Mouse (Mus musculus) forebrain, embryonic 12.5 days (tissue): ENCODE results near the gene S1pr3. TPM values are rescaled to one million over a fixed set of nuclear protein-coding genes. Genes with fewer than 3 reads are reported as not detected.

Experiments
- ATAC-seq: fragments of 200-750 bp; cut with Nextera tagmentation; 2 replicates; pipeline ENCODE4 v1.8.0; 2017; ENCODE audit warnings: moderate TSS enrichment; ENCODE audit not compliant: low FRiP score
- H3K27ac ChIP-seq: fragments of 300-500 bp; sonication (generic); 2 replicates; pipeline ENCODE4 v1.5.1; 2016; ENCODE audit warnings: mild to moderate bottlenecking
- H3K27me3 ChIP-seq: fragments of 300-500 bp; sonication (generic); 2 replicates; pipeline ENCODE4 v1.6.1; 2016; ENCODE audit warnings: mild to moderate bottlenecking
- H3K36me3 ChIP-seq: fragments of 300-500 bp; sonication (generic); replicated peaks from 2 replicates; pipeline ENCODE4 v1.6.1; 2016; ENCODE audit warnings: mild to moderate bottlenecking
- H3K4me1 ChIP-seq: fragments of 300-500 bp; sonication (generic); 2 replicates; pipeline ENCODE4 v1.6.1; 2016
- H3K4me2 ChIP-seq: fragments of 300-500 bp; sonication (generic); 2 replicates; pipeline ENCODE4 v1.6.1; 2016; ENCODE audit warnings: mild to moderate bottlenecking, moderate library complexity
- H3K4me3 ChIP-seq: fragments of 300-500 bp; sonication (generic); replicated peaks from 2 replicates; pipeline ENCODE4 v1.5.1; 2016; ENCODE audit warnings: mild to moderate bottlenecking
- H3K9ac ChIP-seq: fragments of 300-500 bp; sonication (generic); 2 replicates; pipeline ENCODE4 v1.6.1; 2016; ENCODE audit warnings: mild to moderate bottlenecking
- H3K9me3 ChIP-seq: fragments of 300-500 bp; sonication (generic); 2 replicates; pipeline ENCODE4 v1.6.1; 2016
- WGBS: fragments of 180-500 bp; shearing (Covaris S2); methylation state at CpG from one replicate; pipeline ENCODE4 v1.1.7; 2016; 5-methylcytosine and 5-hydroxymethylcytosine counted together
- polyA plus RNA-seq: library from polyadenylated mRNA; unstranded; fragments of >200 nt; fragmentation: Nextera tagmentation; extraction: Ambion mirVana; gene quantifications from 2 replicates; pipeline ENCODE4 v1.2.1, GENCODE M21; 2016

Gene S1pr3
- polyA plus RNA-seq, 1 experiment from 2014 or later = 32.0 TPM

DNA sequence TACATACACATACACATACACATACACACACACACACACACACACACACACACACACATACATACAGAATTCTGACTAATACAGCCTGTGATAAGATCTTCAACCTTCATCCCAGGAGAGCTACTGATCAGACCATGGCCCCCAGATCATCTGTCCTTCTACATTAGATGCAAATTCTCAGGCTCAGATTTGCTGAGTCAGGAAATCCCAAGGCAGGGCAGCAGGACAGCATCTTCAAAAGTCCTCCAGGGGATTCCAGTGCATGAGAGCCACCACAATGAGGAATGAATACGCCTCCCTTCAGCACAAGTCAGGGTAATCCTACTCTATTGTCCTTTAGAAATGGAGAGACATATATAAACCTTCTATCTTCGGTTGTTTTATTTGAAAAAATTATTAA is 23.5 kb upstream of the S1pr3 start:
- Histone ChIP-seq H3K4me1 (peaks cover 6% of the 10 kb centered on the region; the same call in 1 of the 2 replicates), H3K9ac (no peak overlapping the region), H3K4me3 (no peak overlapping the region), H3K9me3 (no peaks in the 10 kb centered on the region), H3K27me3 (no peaks in the 10 kb centered on the region), H3K4me2 (no peak overlapping the region), H3K27ac (no peak overlapping the region), H3K36me3 (no peaks in the 10 kb centered on the region)
- 75% methylated on average over 2 of the region's 2 CpGs for WGBS
- no peak for ATAC-seq

GRCm38 (mm10) chr13:51387908-51388307 is 20.5 kb upstream of the S1pr3 start:
- H3K4me2 ChIP-seq = no peak overlapping the region
- 47% methylated on average over 4 of the region's 4 CpGs for WGBS
- no peaks in the 10 kb centered on the region for H3K27me3 ChIP-seq
- H3K9me3 ChIP-seq = no peaks in the 10 kb centered on the region
- ATAC-seq = no peak
- no peak overlapping the region for H3K27ac ChIP-seq
- H3K9ac ChIP-seq = no peak overlapping the region
- no peaks in the 10 kb centered on the region for H3K36me3 ChIP-seq
- H3K4me1 ChIP-seq = peaks cover 7% of the 10 kb centered on the region; the same call in 1 of the 2 replicates
- no peak overlapping the region for H3K4me3 ChIP-seq

GRCm38 (mm10) chr13:51390398-51390797 is 18.0 kb upstream of the S1pr3 start:
- Histone ChIP-seq H3K4me2 (no peak overlapping the region), H3K36me3 (0 out of 2 replicates have a peak, but pooled peaks cover 4% of the 10 kb centered on the region), H3K4me1 (peaks cover 7% of the 10 kb centered on the region; the same call in 1 of the 2 replicates), H3K4me3 (no peak overlapping the region), H3K9ac (no peak overlapping the region), H3K27ac (no peak overlapping the region), H3K9me3 (peaks cover 6% of the 10 kb centered on the region), H3K27me3 (no peaks in the 10 kb centered on the region)
- 76% methylated on average over 4 of the region's 4 CpGs for WGBS
- no peak for ATAC-seq

DNA sequence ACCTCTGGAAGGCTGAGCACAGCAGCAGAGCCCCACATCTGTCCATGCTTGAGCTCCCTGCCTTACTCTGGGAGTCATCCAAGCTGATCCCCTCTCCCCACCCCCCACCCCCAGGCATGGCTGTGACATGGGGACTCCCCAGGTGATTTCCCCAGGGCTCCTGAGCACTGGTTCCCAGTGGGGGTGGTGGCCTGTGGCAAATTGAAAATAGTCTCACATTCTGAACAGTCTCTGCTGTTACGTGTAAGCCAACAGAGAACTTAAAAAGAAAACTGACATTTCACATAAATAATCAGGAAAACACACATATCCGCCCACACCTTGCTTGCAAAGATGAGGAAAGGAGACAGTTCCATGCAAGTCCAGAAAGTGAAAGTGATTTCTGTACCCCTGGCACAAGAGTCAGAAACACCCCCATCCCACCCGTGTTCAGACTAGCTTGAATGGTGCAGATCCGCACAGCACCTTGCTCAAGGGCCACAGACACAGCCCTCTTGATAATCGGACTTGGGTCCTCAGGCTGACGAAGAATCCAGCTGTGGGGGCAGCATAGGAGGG is 17.0 kb upstream of the S1pr3 start:
- no peak overlapping the region for H3K4me3 ChIP-seq
- no peak for ATAC-seq
- no peak overlapping the region for H3K9ac ChIP-seq
- H3K4me2 ChIP-seq = no peak overlapping the region
- no peak overlapping the region for H3K27ac ChIP-seq
- WGBS = 92% methylated on average over 6 of the region's 6 CpGs
- peaks cover 7% of the 10 kb centered on the region; the same call in 1 of the 2 replicates for H3K4me1 ChIP-seq
- H3K27me3 ChIP-seq = no peaks in the 10 kb centered on the region
- peaks cover 7% of the 10 kb centered on the region for H3K9me3 ChIP-seq
- 0 out of 2 replicates have a peak, but pooled peaks cover 5% of the 10 kb centered on the region for H3K36me3 ChIP-seq

DNA sequence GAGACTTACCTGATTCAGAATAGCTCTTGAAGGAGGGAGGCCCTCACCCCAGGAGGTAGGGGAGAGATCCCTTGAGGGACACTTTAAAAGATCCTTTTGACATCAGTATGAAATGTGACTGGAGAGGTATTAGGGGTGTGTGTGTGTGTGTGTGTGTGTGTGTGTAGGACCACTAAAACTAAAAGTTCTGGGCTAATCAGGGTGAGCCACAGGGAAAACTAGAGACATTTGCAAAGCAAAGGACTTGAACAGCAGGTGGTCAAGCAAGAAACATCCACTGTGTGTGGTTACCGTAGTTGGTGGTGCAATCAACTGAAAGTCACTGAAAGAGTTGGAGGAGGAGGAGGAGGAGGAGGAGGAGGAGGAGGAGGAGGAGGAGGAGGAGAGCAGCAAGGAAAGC is 16.2 kb upstream of the S1pr3 start:
- ATAC-seq = no peak

DNA sequence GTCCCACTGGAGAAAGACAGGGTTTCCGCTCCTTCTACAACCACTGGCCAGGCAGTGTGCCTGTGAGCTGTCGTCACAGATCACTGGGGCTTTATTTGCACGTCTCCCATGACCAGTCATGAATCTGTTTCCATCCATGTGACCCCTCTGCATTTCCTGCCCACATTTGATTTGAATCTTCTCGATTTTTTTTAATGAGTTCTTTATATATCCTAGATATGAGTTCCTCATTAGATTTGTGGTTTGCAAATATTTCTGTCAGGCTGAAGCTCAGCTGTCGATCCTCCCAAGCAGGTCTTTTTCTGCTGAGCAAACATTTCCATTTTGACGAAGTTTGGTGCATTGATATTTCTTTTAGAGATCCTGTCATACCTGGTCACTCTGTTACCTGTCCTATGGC is 10.6 kb upstream of the S1pr3 start:
- ATAC-seq = no peak
- H3K27me3 ChIP-seq = no peaks in the 10 kb centered on the region
- peaks cover 7% of the 10 kb centered on the region for H3K9me3 ChIP-seq
- H3K9ac ChIP-seq = no peak overlapping the region
- no peak overlapping the region for H3K4me3 ChIP-seq
- H3K27ac ChIP-seq = no peak overlapping the region
- peaks cover 12% of the 10 kb centered on the region for H3K4me1 ChIP-seq
- 0 out of 2 replicates have a peak, but pooled peaks cover 5% of the 10 kb centered on the region for H3K36me3 ChIP-seq
- 88% methylated on average over 6 of the region's 6 CpGs for WGBS
- H3K4me2 ChIP-seq = no peak overlapping the region

More for the DNA sequence above, 16.2 kb upstream of the S1pr3 start:
- no peak overlapping the region for H3K9ac ChIP-seq
- no peak overlapping the region for H3K4me3 ChIP-seq
- peaks cover 7% of the 10 kb centered on the region; the same call in 1 of the 2 replicates for H3K4me1 ChIP-seq
- H3K4me2 ChIP-seq = no peak overlapping the region
- no peaks in the 10 kb centered on the region for H3K27me3 ChIP-seq
- no CpG with 5 or more reads among the region's 1 CpGs for WGBS
- no peak overlapping the region for H3K27ac ChIP-seq
- H3K9me3 ChIP-seq = peaks cover 7% of the 10 kb centered on the region
- 0 out of 2 replicates have a peak, but pooled peaks cover 5% of the 10 kb centered on the region for H3K36me3 ChIP-seq

DNA sequence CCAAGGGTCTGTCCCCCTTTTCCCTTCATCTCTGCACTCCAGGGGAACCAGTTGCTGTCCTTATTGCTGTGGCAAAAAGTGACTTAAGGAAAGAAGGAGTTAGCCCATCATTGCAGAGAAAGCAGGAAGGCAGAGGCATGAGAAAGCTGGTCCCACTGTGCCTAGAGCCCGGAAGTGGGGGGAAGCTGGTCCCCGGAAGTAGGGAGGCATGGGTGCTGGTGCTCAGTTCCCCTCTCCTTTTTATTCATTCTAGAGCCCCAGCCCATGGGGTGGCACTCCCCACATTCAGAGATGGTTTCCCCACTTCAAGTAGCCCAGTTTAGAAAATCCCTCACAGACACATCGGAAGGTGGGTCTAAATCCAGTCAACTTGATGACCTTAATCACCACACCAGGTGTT is 8.9 kb upstream of the S1pr3 start:
- H3K4me2 ChIP-seq = no peak overlapping the region
- H3K27me3 ChIP-seq = no peaks in the 10 kb centered on the region
- 89% methylated on average over 3 of the region's 3 CpGs for WGBS
- no peak overlapping the region for H3K4me3 ChIP-seq
- no peak overlapping the region for H3K9ac ChIP-seq
- H3K27ac ChIP-seq = no peak overlapping the region
- H3K9me3 ChIP-seq = peaks cover 11% of the 10 kb centered on the region
- H3K36me3 ChIP-seq = peaks cover 5% of the 10 kb centered on the region; the same call in 1 of the 2 replicates
- no peak for ATAC-seq
- peaks cover 12% of the 10 kb centered on the region for H3K4me1 ChIP-seq

DNA sequence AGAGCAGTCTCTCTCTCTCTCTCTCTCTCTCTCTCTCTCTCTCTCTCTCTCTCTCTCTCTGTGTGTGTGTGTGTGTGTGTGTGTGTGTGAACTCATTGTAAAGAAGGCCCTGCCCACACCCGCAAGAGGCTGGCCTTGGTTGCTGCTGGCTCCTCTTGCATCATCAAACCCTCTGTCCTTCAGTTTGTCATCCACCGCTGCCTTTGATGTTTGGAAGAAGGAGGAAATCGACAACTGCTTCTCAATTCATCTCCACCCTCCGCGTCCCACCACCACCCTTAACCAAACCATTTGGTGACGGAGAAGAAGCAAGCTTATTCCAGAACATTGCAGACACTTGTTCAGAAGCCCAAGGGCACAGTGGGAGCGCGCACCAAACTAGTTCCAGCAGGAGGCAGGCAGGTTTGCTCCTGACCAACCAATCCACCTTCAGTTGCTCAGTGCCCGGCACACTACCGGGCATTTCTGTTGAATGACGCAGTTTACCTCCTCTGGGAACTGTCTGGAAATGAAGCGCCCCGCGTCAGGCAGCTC is 8.2 kb upstream of the S1pr3 start:
- Histone ChIP-seq H3K4me2 (peak overlapping the region; percentile 60), H3K4me1 (peaks cover 12% of the 10 kb centered on the region), H3K9me3 (peaks cover 7% of the 10 kb centered on the region), H3K36me3 (peaks cover 6% of the 10 kb centered on the region; the same call in 1 of the 2 replicates), H3K9ac (peak overlapping the region; percentile 50; the same call in 1 of the 2 replicates), H3K27ac (no peak overlapping the region), H3K27me3 (no peaks in the 10 kb centered on the region), H3K4me3 (peak overlapping the region; percentile 34)
- no peak; the same call in 1 of the 2 replicates for ATAC-seq
- 40% methylated on average over 14 of the region's 14 CpGs for WGBS

DNA sequence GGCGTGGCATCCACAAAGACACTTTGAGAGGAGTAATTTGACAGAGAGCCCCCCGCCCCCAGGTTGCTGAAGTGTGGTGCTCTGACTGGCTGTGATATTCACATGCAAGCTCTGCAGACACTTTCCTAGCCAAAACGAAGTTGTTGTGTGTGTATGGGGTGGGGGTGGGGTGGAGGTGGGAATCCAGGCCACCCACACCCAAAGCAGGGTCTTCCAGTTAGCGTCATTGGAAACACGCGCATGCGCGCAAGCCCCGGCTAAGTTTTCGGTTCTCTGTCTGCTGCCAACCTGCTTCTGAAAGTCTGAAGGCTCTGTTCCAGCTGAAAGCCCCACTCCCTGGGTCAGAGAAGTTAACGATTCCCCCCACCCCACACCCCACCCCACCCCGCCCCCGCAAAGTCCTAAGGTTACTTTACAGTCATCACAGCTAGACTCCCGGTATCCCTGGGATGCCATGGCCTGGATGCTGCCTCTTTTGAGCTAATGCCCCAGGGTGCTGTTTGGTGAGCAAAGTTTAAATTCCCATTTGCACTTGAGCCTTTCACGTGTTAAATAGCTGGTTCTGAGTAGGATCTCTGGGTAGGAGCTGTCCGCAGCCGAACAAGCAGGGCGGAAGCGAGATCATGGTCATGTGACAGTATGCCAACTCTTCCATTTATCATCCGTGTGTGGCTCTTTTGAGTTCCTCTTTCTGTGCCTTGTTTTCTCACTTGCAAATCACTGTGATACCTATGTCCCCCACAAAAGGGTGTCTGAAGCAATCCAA is 7.5 kb upstream of the S1pr3 start:
- Histone ChIP-seq H3K4me2 (peak overlapping the region; percentile 60), H3K9ac (peak overlapping the region; percentile 50), H3K27ac (no peak overlapping the region), H3K36me3 (peaks cover 3% of the 10 kb centered on the region; the same call in 1 of the 2 replicates), H3K27me3 (no peaks in the 10 kb centered on the region), H3K4me3 (peak overlapping the region; percentile 34), H3K4me1 (peaks cover 12% of the 10 kb centered on the region), H3K9me3 (0 out of 2 replicates have a peak, but pooled peaks cover 4% of the 10 kb centered on the region)
- peak; percentile 67; the same call in 1 of the 2 replicates for ATAC-seq
- WGBS = 17% methylated on average over 20 of the region's 20 CpGs

DNA sequence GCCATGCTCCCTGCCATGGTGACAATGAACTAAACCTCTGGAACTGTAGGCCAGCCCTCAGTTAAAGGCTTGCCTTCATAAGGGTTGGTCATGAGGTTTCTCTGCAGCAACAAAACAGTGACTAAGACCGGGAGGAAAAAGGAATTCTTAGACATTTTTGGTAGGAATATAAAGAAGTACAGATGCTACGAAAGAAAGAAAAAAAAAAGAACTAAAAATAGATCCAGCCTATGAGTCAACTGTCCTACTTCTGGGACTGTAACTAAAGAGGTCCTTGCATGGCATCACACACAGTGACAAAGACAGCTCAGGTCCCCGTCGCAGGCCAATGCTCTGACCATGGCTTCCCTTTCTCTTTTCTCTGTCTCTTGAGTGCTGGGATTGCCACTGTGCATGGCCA is 3.9 kb upstream of the S1pr3 start:
- H3K4me3 ChIP-seq = no peak overlapping the region
- peaks cover 20% of the 10 kb centered on the region for H3K27me3 ChIP-seq
- H3K4me2 ChIP-seq = no peak overlapping the region
- 91% methylated on average over 4 of the region's 4 CpGs for WGBS
- no peak overlapping the region for H3K9ac ChIP-seq
- no peak overlapping the region for H3K27ac ChIP-seq
- H3K4me1 ChIP-seq = peaks cover 33% of the 10 kb centered on the region
- ATAC-seq = no peak
- H3K36me3 ChIP-seq = peaks cover 3% of the 10 kb centered on the region; the same call in 1 of the 2 replicates
- H3K9me3 ChIP-seq = 0 out of 2 replicates have a peak, but pooled peaks cover 4% of the 10 kb centered on the region

GRCm38 (mm10) chr13:51405731-51406320 is 2.6 kb upstream of the S1pr3 start:
- H3K4me2 ChIP-seq = no peak overlapping the region
- H3K4me3 ChIP-seq = no peak overlapping the region
- no peak for ATAC-seq
- 0 out of 2 replicates have a peak, but pooled peaks cover 4% of the 10 kb centered on the region for H3K9me3 ChIP-seq
- peaks cover 27% of the 10 kb centered on the region for H3K27me3 ChIP-seq
- H3K27ac ChIP-seq = no peak overlapping the region
- H3K4me1 ChIP-seq = peaks cover 27% of the 10 kb centered on the region
- 95% methylated on average over 13 of the region's 13 CpGs for WGBS
- H3K36me3 ChIP-seq = peaks cover 3% of the 10 kb centered on the region; the same call in 1 of the 2 replicates
- no peak overlapping the region for H3K9ac ChIP-seq
